Mouse (Mus musculus): Measurements from ENCODE around the gene Ssbp3. TPM values are rescaled to one million over a fixed set of nuclear protein-coding genes. Genes with fewer than 3 reads are reported as not detected.

Ssbp3 gene
- polyA plus RNA-seq, 1 experiment from 2014 or later, result 31.5 TPM

GRCm38 (mm10) chr4:106943627-106944026 is 33.1 kb downstream of the Ssbp3 start:
- no peak overlapping the region for H3K9ac ChIP-seq (ENCODE audit: low read depth, low read length)
- H3K36me3 ChIP-seq (ENCODE audit: control insufficient read depth, insufficient read depth), result no peaks in the 10 kb centered on the region
- no peak for ATAC-seq (ENCODE audit: low read depth)
- peaks cover 30% of the 10 kb centered on the region for H3K4me1 ChIP-seq (ENCODE audit: control insufficient read depth, low read depth, low read length)
- WGBS (ENCODE audit: insufficient replicate concordance), result 76% methylated on average over 2 of the region's 2 CpGs
- H3K4me2 ChIP-seq (ENCODE audit: low read depth, low read length), result no peak overlapping the region
- no peak overlapping the region for H3K27ac ChIP-seq (ENCODE audit: low read length)
- H3K4me3 ChIP-seq (ENCODE audit: low read depth, low read length), result no peak overlapping the region
- no peaks in the 10 kb centered on the region for H3K9me3 ChIP-seq (replicated peaks; ENCODE audit: control insufficient read depth, low read length)
- no peaks in the 10 kb centered on the region for H3K27me3 ChIP-seq (ENCODE audit: control insufficient read depth, insufficient read depth, low read depth, low read length)

- Histone ChIP-seq H3K4me2 (ENCODE audit: low read depth, low read length) (no peak overlapping the region), H3K27me3 (ENCODE audit: control insufficient read depth, insufficient read depth, low read depth, low read length) (no peaks in the 10 kb centered on the region), H3K27ac (ENCODE audit: low read length) (no peak overlapping the region), H3K9ac (ENCODE audit: low read depth, low read length) (no peak overlapping the region), H3K36me3 (ENCODE audit: control insufficient read depth, insufficient read depth) (no peaks in the 10 kb centered on the region), H3K4me3 (ENCODE audit: low read depth, low read length) (no peak overlapping the region), H3K9me3 (replicated peaks; ENCODE audit: control insufficient read depth, low read length) (no peaks in the 10 kb centered on the region), H3K4me1 (ENCODE audit: control insufficient read depth, low read depth, low read length) (peaks cover 28% of the 10 kb centered on the region)
- no peak for ATAC-seq (ENCODE audit: low read depth)
- WGBS (ENCODE audit: insufficient replicate concordance), result 46% methylated on average over 3 of the region's 3 CpGs
These were observed 34.4 kb downstream of the Ssbp3 start for GRCm38 (mm10) chr4:106944898-106945297.

GRCm38 (mm10) chr4:106947741-106948140 is 37.2 kb downstream of the Ssbp3 start:
- Histone ChIP-seq H3K4me3 (ENCODE audit: low read depth, low read length) (no peak overlapping the region), H3K4me1 (ENCODE audit: control insufficient read depth, low read depth, low read length) (peaks cover 23% of the 10 kb centered on the region), H3K27ac (ENCODE audit: low read length) (no peak overlapping the region), H3K9me3 (replicated peaks; ENCODE audit: control insufficient read depth, low read length) (no peaks in the 10 kb centered on the region), H3K36me3 (ENCODE audit: control insufficient read depth, insufficient read depth) (no peaks in the 10 kb centered on the region), H3K27me3 (ENCODE audit: control insufficient read depth, insufficient read depth, low read depth, low read length) (no peaks in the 10 kb centered on the region), H3K4me2 (ENCODE audit: low read depth, low read length) (no peak overlapping the region), H3K9ac (ENCODE audit: low read depth, low read length) (no peak overlapping the region)
- 73% methylated on average over 3 of the region's 3 CpGs for WGBS (ENCODE audit: insufficient replicate concordance)
- no peak for ATAC-seq (ENCODE audit: low read depth)

- ATAC-seq (ENCODE audit: low read depth), result no peak
- WGBS (ENCODE audit: insufficient replicate concordance), result 65% methylated on average over 7 of the region's 7 CpGs
- no peaks in the 10 kb centered on the region; the same call in 1 of the 2 replicates for H3K36me3 ChIP-seq (ENCODE audit: control insufficient read depth, insufficient read depth)
- H3K4me2 ChIP-seq (ENCODE audit: low read depth, low read length), result no peak overlapping the region
- peaks cover 23% of the 10 kb centered on the region for H3K4me1 ChIP-seq (ENCODE audit: control insufficient read depth, low read depth, low read length)
- H3K27ac ChIP-seq (ENCODE audit: low read length), result no peak overlapping the region
- no peaks in the 10 kb centered on the region for H3K9me3 ChIP-seq (replicated peaks; ENCODE audit: control insufficient read depth, low read length)
- no peaks in the 10 kb centered on the region for H3K27me3 ChIP-seq (ENCODE audit: control insufficient read depth, insufficient read depth, low read depth, low read length)
- no peak overlapping the region for H3K9ac ChIP-seq (ENCODE audit: low read depth, low read length)
- no peak overlapping the region for H3K4me3 ChIP-seq (ENCODE audit: low read depth, low read length)
These were observed 38.0 kb downstream of the Ssbp3 start for GRCm38 (mm10) chr4:106948546-106948945.

- Histone ChIP-seq H3K27me3 (ENCODE audit: control insufficient read depth, insufficient read depth, low read depth, low read length) (no peaks in the 10 kb centered on the region), H3K4me2 (ENCODE audit: low read depth, low read length) (no peak overlapping the region), H3K27ac (ENCODE audit: low read length) (no peak overlapping the region), H3K4me3 (ENCODE audit: low read depth, low read length) (no peak overlapping the region), H3K9me3 (replicated peaks; ENCODE audit: control insufficient read depth, low read length) (no peaks in the 10 kb centered on the region), H3K36me3 (ENCODE audit: control insufficient read depth, insufficient read depth) (no peaks in the 10 kb centered on the region; the same call in 1 of the 2 replicates), H3K9ac (ENCODE audit: low read depth, low read length) (no peak overlapping the region), H3K4me1 (ENCODE audit: control insufficient read depth, low read depth, low read length) (peaks cover 23% of the 10 kb centered on the region)
- no peak for ATAC-seq (ENCODE audit: low read depth)
- 36% methylated on average over 6 of the region's 6 CpGs for WGBS (ENCODE audit: insufficient replicate concordance)
These were observed 38.7 kb downstream of the Ssbp3 start for GRCm38 (mm10) chr4:106949200-106949599.

- ATAC-seq (ENCODE audit: low read depth), result no peak; the same call in 1 of the 2 replicates
- H3K9me3 ChIP-seq (replicated peaks; ENCODE audit: control insufficient read depth, low read length), result no peaks in the 10 kb centered on the region
- WGBS (ENCODE audit: insufficient replicate concordance), result 69% methylated on average over 4 of the region's 4 CpGs
- H3K4me3 ChIP-seq (ENCODE audit: low read depth, low read length), result no peak overlapping the region
- peaks cover 33% of the 10 kb centered on the region for H3K4me1 ChIP-seq (ENCODE audit: control insufficient read depth, low read depth, low read length)
- no peak overlapping the region for H3K4me2 ChIP-seq (ENCODE audit: low read depth, low read length)
- H3K27ac ChIP-seq (ENCODE audit: low read length), result no peak overlapping the region
- no peaks in the 10 kb centered on the region; the same call in 1 of the 2 replicates for H3K36me3 ChIP-seq (ENCODE audit: control insufficient read depth, insufficient read depth)
- no peaks in the 10 kb centered on the region for H3K27me3 ChIP-seq (ENCODE audit: control insufficient read depth, insufficient read depth, low read depth, low read length)
- H3K9ac ChIP-seq (ENCODE audit: low read depth, low read length), result no peak overlapping the region
These were observed 40.3 kb downstream of the Ssbp3 start for GRCm38 (mm10) chr4:106950801-106951200.

GRCm38 (mm10) chr4:106951455-106951854 is 41.0 kb downstream of the Ssbp3 start:
- no peaks in the 10 kb centered on the region for H3K27me3 ChIP-seq (ENCODE audit: control insufficient read depth, insufficient read depth, low read depth, low read length)
- no peak; the same call in 1 of the 2 replicates for ATAC-seq (ENCODE audit: low read depth)
- peaks cover 40% of the 10 kb centered on the region for H3K4me1 ChIP-seq (ENCODE audit: control insufficient read depth, low read depth, low read length)
- H3K27ac ChIP-seq (ENCODE audit: low read length), result no peak overlapping the region
- H3K4me3 ChIP-seq (ENCODE audit: low read depth, low read length), result no peak overlapping the region
- WGBS (ENCODE audit: insufficient replicate concordance), result 15% methylated on average over 4 of the region's 4 CpGs
- no peak overlapping the region for H3K9ac ChIP-seq (ENCODE audit: low read depth, low read length)
- no peak overlapping the region for H3K4me2 ChIP-seq (ENCODE audit: low read depth, low read length)
- no peaks in the 10 kb centered on the region for H3K9me3 ChIP-seq (replicated peaks; ENCODE audit: control insufficient read depth, low read length)
- H3K36me3 ChIP-seq (ENCODE audit: control insufficient read depth, insufficient read depth), result no peaks in the 10 kb centered on the region; the same call in 1 of the 2 replicates

GRCm38 (mm10) chr4:106953221-106953620 is 42.7 kb downstream of the Ssbp3 start:
- Histone ChIP-seq H3K4me1 (ENCODE audit: control insufficient read depth, low read depth, low read length) (peaks cover 50% of the 10 kb centered on the region), H3K27ac (ENCODE audit: low read length) (no peak overlapping the region), H3K9ac (ENCODE audit: low read depth, low read length) (no peak overlapping the region), H3K4me2 (ENCODE audit: low read depth, low read length) (no peak overlapping the region), H3K9me3 (replicated peaks; ENCODE audit: control insufficient read depth, low read length) (no peaks in the 10 kb centered on the region), H3K36me3 (ENCODE audit: control insufficient read depth, insufficient read depth) (no peaks in the 10 kb centered on the region; the same call in 1 of the 2 replicates), H3K27me3 (ENCODE audit: control insufficient read depth, insufficient read depth, low read depth, low read length) (no peaks in the 10 kb centered on the region), H3K4me3 (ENCODE audit: low read depth, low read length) (no peak overlapping the region)
- no peak for ATAC-seq (ENCODE audit: low read depth)

- WGBS (ENCODE audit: insufficient replicate concordance), result 92% methylated on average over 5 of the region's 5 CpGs
- no peak overlapping the region for H3K9ac ChIP-seq (ENCODE audit: low read depth, low read length)
These were observed 43.3 kb downstream of the Ssbp3 start for GRCm38 (mm10) chr4:106953760-106954159.

More at GRCm38 (mm10) chr4:106953760-106954159, 43.3 kb downstream of the Ssbp3 start:
- Histone ChIP-seq H3K27me3 (ENCODE audit: control insufficient read depth, insufficient read depth, low read depth, low read length) (no peaks in the 10 kb centered on the region), H3K4me3 (ENCODE audit: low read depth, low read length) (no peak overlapping the region), H3K9me3 (replicated peaks; ENCODE audit: control insufficient read depth, low read length) (no peaks in the 10 kb centered on the region), H3K27ac (ENCODE audit: low read length) (no peak overlapping the region), H3K4me1 (ENCODE audit: control insufficient read depth, low read depth, low read length) (peaks cover 50% of the 10 kb centered on the region), H3K4me2 (ENCODE audit: low read depth, low read length) (no peak overlapping the region), H3K36me3 (ENCODE audit: control insufficient read depth, insufficient read depth) (no peaks in the 10 kb centered on the region; the same call in 1 of the 2 replicates)
- no peak for ATAC-seq (ENCODE audit: low read depth)

Data from liver, embryonic 16.5 days (tissue).